Mouse (Mus musculus) forebrain, embryonic 16.5 days (tissue): ENCODE measurements around the gene Prkce. TPM values are rescaled to one million over a fixed set of nuclear protein-coding genes. Genes with fewer than 3 reads are reported as not detected.

Source experiments
- ATAC-seq: fragments of 200-750 bp; cut with Nextera tagmentation; 2 replicates; pipeline ENCODE4 v1.8.0; 2017; ENCODE audit warnings: mild to moderate bottlenecking, moderate library complexity
- H3K27ac ChIP-seq: fragments of 300-500 bp; sonication (generic); 2 replicates; pipeline ENCODE4 v1.5.1; 2014; ENCODE audit warnings: low read length, control low read depth
- H3K27me3 ChIP-seq: fragments of 300-500 bp; sonication (generic); replicated peaks from 2 replicates; pipeline ENCODE4 v1.6.1; 2014; ENCODE audit warnings: low read length; ENCODE audit not compliant: control insufficient read depth, insufficient read depth
- H3K36me3 ChIP-seq: fragments of 300-500 bp; sonication (generic); 2 replicates; pipeline ENCODE4 v1.6.1; 2014; ENCODE audit not compliant: control insufficient read depth, insufficient read depth
- H3K4me1 ChIP-seq: fragments of 300-500 bp; sonication (generic); replicated peaks from 2 replicates; pipeline ENCODE4 v1.6.1; 2014; ENCODE audit warnings: low read length; ENCODE audit not compliant: control insufficient read depth, insufficient read depth
- H3K4me2 ChIP-seq: fragments of 300-500 bp; sonication (generic); 2 replicates; pipeline ENCODE4 v1.6.1; 2014; ENCODE audit warnings: mild to moderate bottlenecking, low read length, control low read depth
- H3K4me3 ChIP-seq: fragments of 300-500 bp; sonication (generic); replicated peaks from 2 replicates; pipeline ENCODE4 v1.5.1; 2014; ENCODE audit warnings: mild to moderate bottlenecking, low read length, control low read depth
- H3K9ac ChIP-seq: fragments of 300-500 bp; sonication (generic); replicated peaks from 2 replicates; pipeline ENCODE4 v1.6.1; 2014; ENCODE audit warnings: low read depth, low read length, control low read depth
- H3K9me3 ChIP-seq: fragments of 300-500 bp; sonication (generic); 2 replicates; pipeline ENCODE4 v1.6.1; 2016; ENCODE audit warnings: low read length; ENCODE audit not compliant: control insufficient read depth
- WGBS: fragments of 180-500 bp; shearing (Covaris S2); extraction: QIAGEN DNeasy Blood & Tissue Kit; methylation state at CpG from one replicate; pipeline ENCODE4 v1.1.7; 2014; 5-methylcytosine and 5-hydroxymethylcytosine counted together
- polyA plus RNA-seq: library from polyadenylated mRNA; unstranded; fragments of >200 nt; fragmentation: Nextera tagmentation; extraction: Ambion mirVana; gene quantifications from 2 replicates; pipeline ENCODE4 v1.2.1, GENCODE M21; 2015

The Prkce gene
- polyA plus RNA-seq, 1 experiment from 2014 or later, result 42.9 TPM

GRCm38 (mm10) chr17:86514974-86515620 lies 347.5 kb downstream of the Prkce start:
- H3K4me3 ChIP-seq, result no peak overlapping the region
- no peak overlapping the region for H3K9ac ChIP-seq
- no peak overlapping the region for H3K27ac ChIP-seq
- H3K9me3 ChIP-seq, result no peaks in the 10 kb centered on the region
- WGBS, result 81% methylated on average over 13 of the region's 13 CpGs
- ATAC-seq, result no peak
- no peaks in the 10 kb centered on the region for H3K27me3 ChIP-seq
- H3K4me1 ChIP-seq, result no peaks in the 10 kb centered on the region
- H3K36me3 ChIP-seq, result no peaks in the 10 kb centered on the region
- no peak overlapping the region for H3K4me2 ChIP-seq

- 87% methylated on average over 5 of the region's 5 CpGs for WGBS
- no peak overlapping the region for H3K4me2 ChIP-seq
- H3K27me3 ChIP-seq, result no peaks in the 10 kb centered on the region
- H3K9me3 ChIP-seq, result no peaks in the 10 kb centered on the region
- no peak overlapping the region for H3K4me3 ChIP-seq
- no peak for ATAC-seq
- H3K36me3 ChIP-seq, result no peaks in the 10 kb centered on the region
- H3K4me1 ChIP-seq, result no peaks in the 10 kb centered on the region
- H3K27ac ChIP-seq, result no peak overlapping the region
- H3K9ac ChIP-seq, result no peak overlapping the region
These were observed 349.0 kb downstream of the Prkce start for GRCm38 (mm10) chr17:86516630-86517029.

GRCm38 (mm10) chr17:86518604-86519003 lies 351.0 kb downstream of the Prkce start:
- H3K27ac ChIP-seq, result no peak overlapping the region
- H3K4me1 ChIP-seq, result no peaks in the 10 kb centered on the region
- no peaks in the 10 kb centered on the region for H3K36me3 ChIP-seq
- WGBS, result 87% methylated on average over 7 of the region's 7 CpGs
- no peak overlapping the region for H3K4me2 ChIP-seq
- H3K4me3 ChIP-seq, result no peak overlapping the region
- H3K27me3 ChIP-seq, result no peaks in the 10 kb centered on the region
- H3K9ac ChIP-seq, result no peak overlapping the region
- no peaks in the 10 kb centered on the region for H3K9me3 ChIP-seq
- no peak for ATAC-seq

- no peak overlapping the region for H3K27ac ChIP-seq
- no peaks in the 10 kb centered on the region for H3K4me1 ChIP-seq
- WGBS, result 83% methylated on average over 11 of the region's 11 CpGs
- H3K4me3 ChIP-seq, result no peak overlapping the region
- no peaks in the 10 kb centered on the region for H3K9me3 ChIP-seq
- ATAC-seq, result no peak
- H3K9ac ChIP-seq, result no peak overlapping the region
- no peaks in the 10 kb centered on the region for H3K27me3 ChIP-seq
- H3K36me3 ChIP-seq, result no peaks in the 10 kb centered on the region
- H3K4me2 ChIP-seq, result no peak overlapping the region
These were observed 353.7 kb downstream of the Prkce start for GRCm38 (mm10) chr17:86521252-86521651.

GRCm38 (mm10) chr17:86522649-86523048 lies 355.1 kb downstream of the Prkce start:
- H3K4me2 ChIP-seq, result no peak overlapping the region
- no peaks in the 10 kb centered on the region for H3K4me1 ChIP-seq
- ATAC-seq, result no peak
- H3K27me3 ChIP-seq, result no peaks in the 10 kb centered on the region
- no peaks in the 10 kb centered on the region for H3K36me3 ChIP-seq
- H3K27ac ChIP-seq, result no peak overlapping the region
- 92% methylated on average over 5 of the region's 5 CpGs for WGBS
- H3K9ac ChIP-seq, result no peak overlapping the region
- H3K9me3 ChIP-seq, result no peaks in the 10 kb centered on the region
- no peak overlapping the region for H3K4me3 ChIP-seq

GRCm38 (mm10) chr17:86523374-86523773 lies 355.8 kb downstream of the Prkce start:
- no peak overlapping the region for H3K4me2 ChIP-seq
- H3K4me3 ChIP-seq, result no peak overlapping the region
- H3K9ac ChIP-seq, result no peak overlapping the region
- no peaks in the 10 kb centered on the region for H3K36me3 ChIP-seq
- H3K27ac ChIP-seq, result no peak overlapping the region
- no peaks in the 10 kb centered on the region for H3K9me3 ChIP-seq
- 86% methylated on average over 3 of the region's 3 CpGs for WGBS
- no peaks in the 10 kb centered on the region for H3K4me1 ChIP-seq
- H3K27me3 ChIP-seq, result no peaks in the 10 kb centered on the region
- ATAC-seq, result no peak

- Histone ChIP-seq H3K4me1 (no peaks in the 10 kb centered on the region), H3K9me3 (no peaks in the 10 kb centered on the region), H3K27me3 (no peaks in the 10 kb centered on the region), H3K27ac (no peak overlapping the region), H3K4me3 (no peak overlapping the region), H3K4me2 (no peak overlapping the region), H3K9ac (no peak overlapping the region), H3K36me3 (no peaks in the 10 kb centered on the region)
- 94% methylated on average over 10 of the region's 10 CpGs for WGBS
- no peak for ATAC-seq
These were observed 356.3 kb downstream of the Prkce start for GRCm38 (mm10) chr17:86523843-86524242.

GRCm38 (mm10) chr17:86525075-86525474 lies 357.5 kb downstream of the Prkce start:
- WGBS, result 95% methylated on average over 2 of the region's 2 CpGs
- H3K9ac ChIP-seq, result no peak overlapping the region
- H3K27me3 ChIP-seq, result no peaks in the 10 kb centered on the region
- no peak for ATAC-seq
- no peak overlapping the region for H3K27ac ChIP-seq
- H3K4me3 ChIP-seq, result no peak overlapping the region
- no peak overlapping the region for H3K4me2 ChIP-seq
- H3K36me3 ChIP-seq, result no peaks in the 10 kb centered on the region
- no peaks in the 10 kb centered on the region for H3K9me3 ChIP-seq
- H3K4me1 ChIP-seq, result no peaks in the 10 kb centered on the region

GRCm38 (mm10) chr17:86526016-86526415 lies 358.4 kb downstream of the Prkce start:
- H3K9me3 ChIP-seq, result no peaks in the 10 kb centered on the region
- no peak overlapping the region for H3K27ac ChIP-seq
- H3K4me1 ChIP-seq, result no peaks in the 10 kb centered on the region
- no peaks in the 10 kb centered on the region for H3K36me3 ChIP-seq
- no peaks in the 10 kb centered on the region for H3K27me3 ChIP-seq
- WGBS, result 82% methylated on average over 7 of the region's 7 CpGs
- H3K4me3 ChIP-seq, result no peak overlapping the region
- no peak overlapping the region for H3K4me2 ChIP-seq
- no peak for ATAC-seq
- H3K9ac ChIP-seq, result no peak overlapping the region

- no peak for ATAC-seq
- WGBS, result 89% methylated on average over 5 of the region's 5 CpGs
- no peaks in the 10 kb centered on the region for H3K4me1 ChIP-seq
These were observed 359.7 kb downstream of the Prkce start for GRCm38 (mm10) chr17:86527298-86527697.

More at GRCm38 (mm10) chr17:86527298-86527697, 359.7 kb downstream of the Prkce start:
- no peak overlapping the region for H3K4me3 ChIP-seq
- no peak overlapping the region for H3K27ac ChIP-seq
- H3K27me3 ChIP-seq, result no peaks in the 10 kb centered on the region
- no peak overlapping the region for H3K4me2 ChIP-seq
- no peaks in the 10 kb centered on the region for H3K36me3 ChIP-seq
- no peak overlapping the region for H3K9ac ChIP-seq
- no peaks in the 10 kb centered on the region for H3K9me3 ChIP-seq
